Mouse (Mus musculus) intestine, embryonic 16.5 days (tissue): ENCODE data around the gene Hrg. TPM values are rescaled to one million over a fixed set of nuclear protein-coding genes. Genes with fewer than 3 reads are reported as not detected.

Experiments used
- ATAC-seq: fragments of 200-750 bp; cut with Nextera tagmentation; 2 replicates; pipeline ENCODE4 v1.8.0; 2017; ENCODE audit warnings: moderate TSS enrichment, moderate library complexity
- H3K27ac ChIP-seq: fragments of 300-500 bp; sonication (generic); 2 replicates; pipeline ENCODE4 v1.5.1; 2014; ENCODE audit warnings: mild to moderate bottlenecking, low read length
- H3K27me3 ChIP-seq: fragments of 300-500 bp; sonication (generic); replicated peaks from 2 replicates; pipeline ENCODE4 v1.6.1; 2014; ENCODE audit warnings: low read length, control low read depth, mixed read lengths; ENCODE audit not compliant: control insufficient read depth, insufficient read depth
- H3K36me3 ChIP-seq: fragments of 300-500 bp; sonication (generic); 2 replicates; pipeline ENCODE4 v1.6.1; 2014; ENCODE audit warnings: low read length, control low read depth; ENCODE audit not compliant: control insufficient read depth, insufficient read depth
- H3K4me1 ChIP-seq: fragments of 300-500 bp; sonication (generic); 2 replicates; pipeline ENCODE4 v1.6.1; 2014; ENCODE audit warnings: low read length, control low read depth, mixed read lengths; ENCODE audit not compliant: control insufficient read depth, insufficient read depth
- H3K4me2 ChIP-seq: fragments of 300-500 bp; sonication (generic); 2 replicates; pipeline ENCODE4 v1.6.1; 2014; ENCODE audit warnings: low read depth, low read length, control low read depth
- H3K4me3 ChIP-seq: fragments of 300-500 bp; sonication (generic); 2 replicates; pipeline ENCODE4 v1.5.1; 2014; ENCODE audit warnings: mild to moderate bottlenecking, low read length
- H3K9ac ChIP-seq: fragments of 300-500 bp; sonication (generic); 2 replicates; pipeline ENCODE4 v1.6.1; 2014; ENCODE audit warnings: low read depth, low read length
- H3K9me3 ChIP-seq: fragments of 300-500 bp; sonication (generic); 2 replicates; pipeline ENCODE4 v1.6.1; 2016; ENCODE audit warnings: low read length, control low read depth; ENCODE audit not compliant: control insufficient read depth
- WGBS: fragments of 180-500 bp; shearing (Covaris S2); extraction: QIAGEN DNeasy Blood & Tissue Kit; methylation state at CpG from one replicate; pipeline ENCODE4 v1.1.7; 2014; 5-methylcytosine and 5-hydroxymethylcytosine counted together
- polyA plus RNA-seq: library from polyadenylated mRNA; unstranded; fragments of >200 nt; fragmentation: Nextera tagmentation; extraction: Ambion mirVana; gene quantifications from 2 replicates; pipeline ENCODE4 v1.2.1, GENCODE M21; 2015

The Hrg gene
- 0.07 TPM in 1 of 2 replicates, not detected in the other for polyA plus RNA-seq

GRCm38 (mm10) chr16:22950840-22951395, at the start of gene Hrg:
Hrg (plus strand) TSS chr16:22951072.
- no peak within 1 kb of the TSS for H3K4me3 ChIP-seq
- H3K4me1 ChIP-seq = no peaks in the 10 kb centered on the region
- no peaks in the 10 kb centered on the region for H3K36me3 ChIP-seq
- H3K4me2 ChIP-seq = no peak within 1 kb of the TSS
- no peak within 1 kb of the TSS for H3K9ac ChIP-seq
- no peak for ATAC-seq
- H3K27ac ChIP-seq = no peak within 1 kb of the TSS
- WGBS = 88% methylated on average over 6 of the region's 6 CpGs
- no peaks in the 10 kb centered on the region for H3K9me3 ChIP-seq
- H3K27me3 ChIP-seq = no peaks in the 10 kb centered on the region

- ATAC-seq = no peak
- Histone ChIP-seq H3K9ac (no peak overlapping the region), H3K9me3 (no peaks in the 10 kb centered on the region), H3K4me1 (no peaks in the 10 kb centered on the region), H3K4me3 (no peak overlapping the region), H3K27ac (no peak overlapping the region), H3K4me2 (no peak overlapping the region), H3K36me3 (no peaks in the 10 kb centered on the region), H3K27me3 (no peaks in the 10 kb centered on the region)
- WGBS = 64% methylated on average over 3 of the region's 3 CpGs
Measured at GRCm38 (mm10) chr16:22901326-22901725, 49.5 kb upstream of the Hrg start.

GRCm38 (mm10) chr16:22909290-22909689, 41.6 kb upstream of the Hrg start:
- 87% methylated on average over 6 of the region's 6 CpGs for WGBS
- no peaks in the 10 kb centered on the region for H3K27me3 ChIP-seq
- no peak overlapping the region for H3K27ac ChIP-seq
- H3K4me3 ChIP-seq = no peak overlapping the region
- H3K4me2 ChIP-seq = no peak overlapping the region
- no peak for ATAC-seq
- no peaks in the 10 kb centered on the region for H3K9me3 ChIP-seq
- H3K4me1 ChIP-seq = no peaks in the 10 kb centered on the region
- H3K36me3 ChIP-seq = no peaks in the 10 kb centered on the region
- H3K9ac ChIP-seq = no peak overlapping the region

- Histone ChIP-seq H3K4me2 (no peak overlapping the region), H3K4me3 (no peak overlapping the region), H3K9me3 (no peaks in the 10 kb centered on the region), H3K27me3 (no peaks in the 10 kb centered on the region), H3K36me3 (no peaks in the 10 kb centered on the region), H3K27ac (no peak overlapping the region), H3K9ac (no peak overlapping the region), H3K4me1 (no peaks in the 10 kb centered on the region)
- no peak for ATAC-seq
- 82% methylated on average over 3 of the region's 3 CpGs for WGBS
Measured at GRCm38 (mm10) chr16:22911986-22912385, 38.9 kb upstream of the Hrg start.

GRCm38 (mm10) chr16:22912886-22913285, 38.0 kb upstream of the Hrg start:
- H3K9me3 ChIP-seq = no peaks in the 10 kb centered on the region
- no peaks in the 10 kb centered on the region for H3K36me3 ChIP-seq
- no peak overlapping the region for H3K27ac ChIP-seq
- WGBS = 64% methylated on average over 6 of the region's 6 CpGs
- no peak overlapping the region for H3K9ac ChIP-seq
- H3K4me3 ChIP-seq = no peak overlapping the region
- no peaks in the 10 kb centered on the region for H3K4me1 ChIP-seq
- no peak overlapping the region for H3K4me2 ChIP-seq
- no peak for ATAC-seq
- H3K27me3 ChIP-seq = no peaks in the 10 kb centered on the region

GRCm38 (mm10) chr16:22914276-22914675, 36.6 kb upstream of the Hrg start:
- no peak for ATAC-seq
- no peaks in the 10 kb centered on the region for H3K9me3 ChIP-seq
- no peaks in the 10 kb centered on the region for H3K27me3 ChIP-seq

GRCm38 (mm10) chr16:22918034-22918433, 32.8 kb upstream of the Hrg start, which contains the start of gene Fetub:
Fetub (plus strand) TSS chr16:22918334.
- H3K4me1 ChIP-seq = no peaks in the 10 kb centered on the region
- no peak for ATAC-seq
- H3K9ac ChIP-seq = no peak within 1 kb of the TSS
- H3K9me3 ChIP-seq = no peaks in the 10 kb centered on the region
- H3K36me3 ChIP-seq = no peaks in the 10 kb centered on the region
- no peak within 1 kb of the TSS for H3K4me2 ChIP-seq
- H3K27me3 ChIP-seq = no peaks in the 10 kb centered on the region
- WGBS = 85% methylated on average over 5 of the region's 5 CpGs
- H3K27ac ChIP-seq = no peak within 1 kb of the TSS
- no peak within 1 kb of the TSS for H3K4me3 ChIP-seq

More at GRCm38 (mm10) chr16:22914276-22914675, 36.6 kb upstream of the Hrg start:
- Histone ChIP-seq H3K4me2 (no peak overlapping the region), H3K27ac (no peak overlapping the region), H3K9ac (no peak overlapping the region), H3K4me1 (no peaks in the 10 kb centered on the region), H3K36me3 (no peaks in the 10 kb centered on the region), H3K4me3 (no peak overlapping the region)

GRCm38 (mm10) chr16:22918664-22919312, 32.1 kb upstream of the Hrg start:
- Histone ChIP-seq H3K27ac (no peak overlapping the region), H3K36me3 (no peaks in the 10 kb centered on the region), H3K4me2 (no peak overlapping the region), H3K9me3 (no peaks in the 10 kb centered on the region), H3K4me3 (no peak overlapping the region), H3K9ac (no peak overlapping the region), H3K27me3 (no peaks in the 10 kb centered on the region), H3K4me1 (no peaks in the 10 kb centered on the region)
- 84% methylated on average over 15 of the region's 15 CpGs for WGBS
- ATAC-seq = no peak

GRCm38 (mm10) chr16:22919971-22920854, 30.7 kb upstream of the Hrg start:
- H3K4me2 ChIP-seq = no peak overlapping the region
- WGBS = 51% methylated on average over 18 of the region's 18 CpGs
- H3K9ac ChIP-seq = no peak overlapping the region
- no peak overlapping the region for H3K27ac ChIP-seq
- no peaks in the 10 kb centered on the region for H3K4me1 ChIP-seq
- no peak overlapping the region for H3K4me3 ChIP-seq
- no peaks in the 10 kb centered on the region for H3K36me3 ChIP-seq
- no peaks in the 10 kb centered on the region for H3K27me3 ChIP-seq
- no peak for ATAC-seq
- no peaks in the 10 kb centered on the region for H3K9me3 ChIP-seq
